Mouse (Mus musculus): ENCODE measurements around the gene Dvl1. TPM values are rescaled to one million over a fixed set of nuclear protein-coding genes. Genes with fewer than 3 reads are reported as not detected.

Dvl1 gene
- polyA plus RNA-seq (2015; fragmentation: Illumina TruSeq; extraction: RNeasy Lipid Tissue Mini Kit (QIAGEN cat#74804); ENCODE audit: low read depth, low replicate concordance): 77.2 TPM

DNA sequence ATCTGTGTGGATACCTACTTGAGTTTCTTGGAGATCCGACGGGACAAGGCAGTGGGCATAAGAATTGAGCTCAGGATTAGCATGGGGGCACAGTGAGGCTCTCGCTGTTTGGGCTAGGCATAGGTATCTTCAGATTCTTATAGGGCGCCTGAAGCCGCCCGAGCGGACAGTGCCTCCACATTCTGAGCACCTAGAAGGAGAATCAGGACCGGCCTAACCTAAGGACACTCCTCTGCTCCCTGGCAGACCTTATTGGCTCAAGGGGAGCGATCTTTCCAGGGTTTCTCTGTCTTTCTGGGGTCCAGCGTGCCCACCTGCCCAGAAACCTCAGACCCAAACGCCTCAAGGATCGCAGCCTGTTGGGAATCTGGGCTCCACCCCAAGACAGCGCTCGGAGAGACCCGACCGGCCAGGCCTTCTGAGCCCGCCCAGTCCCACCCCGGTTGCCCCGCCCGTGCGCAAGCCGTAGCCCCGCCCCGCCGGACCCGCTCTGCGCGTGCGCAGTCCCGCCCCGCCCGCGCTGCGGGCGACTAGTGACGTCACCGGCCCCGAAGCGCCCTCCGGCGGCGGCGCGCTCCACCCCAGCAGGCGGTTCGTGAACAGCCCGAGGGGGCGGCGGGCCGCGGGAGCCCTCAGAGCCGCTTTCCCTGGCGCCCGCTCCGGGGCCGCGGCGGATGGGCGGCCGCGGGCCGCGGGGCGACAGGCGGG lies at the start of gene Dvl1:
Dvl1 (plus strand) TSS at position 532 of the 708 bp plus-strand sequence.

DNA sequence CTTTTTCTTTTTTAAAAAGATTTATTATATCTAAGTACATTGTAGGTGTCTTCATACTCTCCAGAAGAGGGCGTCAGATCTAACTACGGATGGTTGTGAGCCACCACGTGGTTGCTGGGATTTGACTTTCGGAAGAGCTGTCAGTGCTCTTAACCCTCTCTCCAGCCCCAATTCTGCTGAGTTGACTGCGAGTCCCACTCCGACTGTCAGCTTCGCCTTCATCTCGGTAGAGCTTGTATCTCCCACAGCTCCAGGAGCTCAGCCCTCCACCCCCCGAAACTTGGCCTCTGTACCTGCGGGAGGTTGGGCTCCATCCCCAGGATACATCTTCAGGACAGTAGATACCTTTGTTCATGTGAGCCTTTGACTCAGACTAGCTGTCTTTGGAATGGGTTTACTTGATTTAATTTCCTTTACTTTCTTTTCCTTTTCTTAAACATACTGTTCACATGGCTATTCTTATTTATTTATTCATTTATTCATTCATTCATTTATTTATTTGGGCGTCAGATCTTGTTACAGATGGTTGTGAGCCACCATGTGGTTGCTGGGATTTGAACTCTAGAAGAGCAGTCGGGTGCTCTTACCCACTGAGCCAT lies 44.4 kb upstream of the Dvl1 start, which contains the start of gene Mrpl20:
Mrpl20 (plus strand) TSS at position 138 of the 599 bp plus-strand sequence.

DNA sequence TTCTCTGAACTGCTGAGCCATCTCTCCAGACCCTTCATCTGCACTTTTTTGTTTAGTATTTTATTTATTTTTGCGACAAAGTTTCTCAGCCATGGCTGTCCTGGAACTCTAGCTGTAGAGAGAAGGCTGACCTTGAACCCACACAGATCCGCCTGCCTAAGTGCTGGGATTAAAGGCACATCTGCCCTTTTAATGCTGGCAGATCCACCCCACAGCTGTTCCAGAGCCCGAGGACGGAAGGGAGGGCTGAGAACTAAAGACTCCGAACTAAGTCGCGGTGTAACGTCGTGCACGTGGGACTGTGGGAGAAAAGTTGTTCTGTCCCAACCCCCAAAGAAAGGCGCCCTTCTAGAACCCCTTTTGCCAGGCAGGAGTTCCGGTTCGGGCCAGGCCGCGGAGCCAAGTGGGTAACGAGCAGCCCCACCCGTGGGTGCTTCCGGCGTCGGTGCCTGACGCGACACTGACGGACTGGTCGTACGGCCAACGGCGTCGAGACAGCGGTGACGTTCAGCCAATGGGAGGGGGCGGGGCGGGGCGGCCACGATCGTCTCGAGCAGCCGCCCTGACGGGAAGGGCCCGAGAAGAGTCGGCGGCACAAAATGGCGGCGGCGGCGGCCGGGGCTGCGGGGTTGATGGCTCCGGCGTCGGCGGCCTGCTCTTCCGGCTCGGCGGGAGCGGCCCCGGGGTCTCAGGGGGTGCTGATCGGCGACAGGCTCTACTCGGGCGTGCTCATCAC lies 35.1 kb upstream of the Dvl1 start, which contains the start of gene Ccnl2:
Ccnl2 (plus strand) TSS at position 561 of the 736 bp plus-strand sequence.

DNA sequence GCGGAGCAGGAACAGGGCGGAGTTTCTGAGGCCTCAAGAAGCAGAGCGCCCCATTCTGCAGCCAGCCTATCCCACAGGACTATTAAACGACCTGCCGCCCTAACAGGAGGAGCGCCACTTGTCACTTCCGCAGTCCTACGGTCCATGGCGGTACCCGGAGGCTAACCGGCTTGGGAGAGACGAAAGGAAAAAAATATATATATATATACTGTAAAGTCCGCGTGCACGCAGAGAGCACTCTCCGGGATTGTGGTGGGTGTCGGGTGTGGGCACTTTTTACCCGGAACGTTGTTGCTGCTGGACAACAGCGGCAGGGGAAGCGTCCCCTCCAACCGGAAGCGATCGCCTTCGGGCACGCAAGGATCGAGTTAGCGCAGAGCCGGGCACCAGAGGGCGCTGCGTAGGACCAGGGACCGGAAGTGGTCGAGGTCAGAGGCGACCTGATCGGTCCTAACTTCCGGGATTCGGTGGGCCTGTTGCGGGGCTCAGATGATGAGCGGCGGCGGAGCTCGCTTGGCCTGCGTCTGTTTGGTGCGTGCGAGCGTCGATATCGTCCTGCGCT lies 15.9 kb upstream of the Dvl1 start, which contains the start of gene Aurkaip1:
Aurkaip1 (plus strand) TSS at position 68 of the 562 bp plus-strand sequence.

DNA sequence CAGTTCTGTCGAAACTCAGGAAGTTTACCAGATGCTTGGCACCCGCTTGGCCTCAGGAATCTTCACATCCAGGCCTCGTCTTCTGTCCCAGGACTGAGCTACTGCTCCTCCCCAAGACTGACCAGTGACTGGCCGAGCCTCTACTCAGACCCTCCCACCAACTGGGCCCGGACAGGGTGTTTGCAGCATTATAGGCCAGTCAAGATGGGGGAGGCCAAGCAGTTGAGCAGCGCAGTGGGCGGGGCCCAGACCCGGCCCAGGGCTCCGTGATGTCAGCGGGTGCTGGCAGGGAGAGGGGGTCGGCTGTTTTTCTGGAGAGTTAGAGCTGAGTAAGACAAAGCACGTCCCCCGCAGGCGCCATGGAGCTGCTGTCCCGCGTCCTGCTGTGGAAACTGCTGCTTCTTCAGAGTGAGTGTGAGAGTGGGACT lies 7.7 kb upstream of the Dvl1 start, which contains the start of gene Mxra8:
Mxra8 (plus strand) TSS at position 198 of the 428 bp plus-strand sequence.

DNA sequence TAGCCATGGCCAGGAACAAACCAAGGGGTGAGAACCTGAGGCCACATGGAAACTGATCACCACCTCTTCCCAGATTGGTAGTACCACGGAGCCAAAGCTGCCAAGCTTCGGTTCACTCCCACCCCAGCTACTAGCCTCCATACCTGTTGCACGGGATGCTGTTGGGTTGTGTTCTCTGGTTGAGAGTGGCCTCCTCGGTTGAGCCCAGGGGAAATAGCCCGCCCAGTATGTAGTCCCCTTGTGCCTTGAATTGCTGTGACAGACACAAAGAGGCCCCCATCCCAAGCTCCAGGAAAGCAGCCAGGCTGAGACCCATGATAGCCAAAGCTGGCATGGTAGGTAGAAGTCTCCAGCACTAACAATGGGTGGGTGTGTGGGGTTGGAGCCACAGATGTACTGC lies 15.8 kb downstream of the Dvl1 start, which contains the start of gene Tas1r3:
Tas1r3 (minus strand) TSS at position 362 of the 400 bp plus-strand sequence.

DNA sequence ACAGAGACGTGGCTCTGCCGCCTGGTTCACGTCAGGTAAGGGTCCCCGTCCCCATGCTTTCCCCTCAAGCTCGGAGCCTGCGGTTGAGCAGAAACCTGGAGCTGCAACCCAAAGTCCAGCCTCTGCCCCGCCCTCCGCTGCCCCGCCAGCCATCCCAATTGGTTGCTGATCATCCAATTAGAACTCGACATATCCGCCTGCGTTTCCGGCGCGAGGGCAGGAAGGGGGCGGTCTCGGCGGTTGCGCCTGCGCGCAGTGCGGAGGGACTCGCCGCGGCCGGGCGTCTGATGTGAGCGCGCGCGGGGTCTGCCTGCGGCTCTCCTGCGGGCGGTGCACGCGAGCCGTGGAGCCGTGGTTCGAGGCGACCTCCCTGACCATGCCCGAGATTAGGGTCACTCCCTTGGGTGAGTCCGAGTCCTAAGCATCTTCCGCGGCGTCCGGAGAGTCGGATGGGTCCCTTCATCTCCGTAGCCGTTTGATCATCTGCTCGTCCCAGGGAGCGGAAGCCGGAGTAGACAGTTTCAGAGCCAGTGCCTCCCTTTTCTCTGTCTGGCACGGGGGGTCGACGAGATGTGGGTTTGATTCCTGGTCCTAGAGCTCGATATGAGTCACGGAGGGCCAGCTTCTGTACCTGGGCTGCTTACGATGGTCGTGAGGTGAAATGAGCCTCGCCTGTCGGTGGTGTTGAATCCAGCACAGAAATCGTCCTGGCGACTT lies 22.3 kb downstream of the Dvl1 start, which contains the start of the genes Cptp and Ints11:
Cptp (minus strand) TSS at position 124 of the 717 bp plus-strand sequence.
Ints11 (plus strand) TSS at position 230 of the 717 bp plus-strand sequence.

DNA sequence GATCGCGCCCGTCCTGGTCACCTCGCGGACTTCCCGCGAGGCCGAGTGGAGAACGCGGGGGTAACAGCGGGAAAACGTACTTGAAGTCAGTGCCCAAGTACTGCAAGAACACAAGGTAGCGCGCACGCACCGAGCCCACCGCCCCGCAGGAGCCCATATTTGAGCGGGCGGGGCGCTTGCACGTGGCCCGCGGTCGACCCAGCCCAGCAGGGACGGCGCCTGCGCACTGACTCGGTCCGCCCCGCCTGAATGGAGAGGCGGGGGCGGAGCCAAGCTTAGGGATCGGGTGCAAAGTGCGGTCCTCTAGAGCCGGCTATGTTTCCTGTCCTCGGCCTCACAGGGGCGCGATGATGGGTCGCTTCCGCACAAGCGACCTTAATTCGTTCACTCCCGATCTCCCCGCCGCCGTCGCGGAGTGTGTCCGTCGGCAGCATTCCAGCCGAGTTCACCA lies 44.4 kb downstream of the Dvl1 start, which contains the start of the genes Pusl1 and Acap3:
Pusl1 (minus strand) TSS at position 231 of the 451 bp plus-strand sequence.
Acap3 (plus strand) TSS at position 272 of the 451 bp plus-strand sequence.

Other genes starting within 250 kb of the Dvl1 start
- gene Slc35e2, start 246.0 kb upstream of the Dvl1 start, polyA plus RNA-seq (2015; fragmentation: Illumina TruSeq; extraction: RNeasy Lipid Tissue Mini Kit (QIAGEN cat#74804); ENCODE audit: low read depth, low replicate concordance): 19.6 TPM
- 61.1 TPM for gene Cdk11b, start 222.5 kb upstream of the Dvl1 start, polyA plus RNA-seq (2015; fragmentation: Illumina TruSeq; extraction: RNeasy Lipid Tissue Mini Kit (QIAGEN cat#74804); ENCODE audit: low read depth, low replicate concordance)
- not detected for gene Gm10563, start 202.0 kb upstream of the Dvl1 start, polyA plus RNA-seq (2015; fragmentation: Illumina TruSeq; extraction: RNeasy Lipid Tissue Mini Kit (QIAGEN cat#74804); ENCODE audit: low read depth, low replicate concordance)
- 2.3 TPM for gene Mmp23, start 194.0 kb upstream of the Dvl1 start, polyA plus RNA-seq (2015; fragmentation: Illumina TruSeq; extraction: RNeasy Lipid Tissue Mini Kit (QIAGEN cat#74804); ENCODE audit: low read depth, low replicate concordance)
- gene Mib2, start 178.2 kb upstream of the Dvl1 start, polyA plus RNA-seq (2015; fragmentation: Illumina TruSeq; extraction: RNeasy Lipid Tissue Mini Kit (QIAGEN cat#74804); ENCODE audit: low read depth, low replicate concordance): 74.7 TPM
- 23.6 TPM for gene Fndc10, start 153.1 kb upstream of the Dvl1 start, polyA plus RNA-seq (2015; fragmentation: Illumina TruSeq; extraction: RNeasy Lipid Tissue Mini Kit (QIAGEN cat#74804); ENCODE audit: low read depth, low replicate concordance)
- gene Ssu72, start 142.6 kb upstream of the Dvl1 start, polyA plus RNA-seq (2015; fragmentation: Illumina TruSeq; extraction: RNeasy Lipid Tissue Mini Kit (QIAGEN cat#74804); ENCODE audit: low read depth, low replicate concordance): 141 TPM
- 47.3 TPM for gene Tmem240, start 112.6 kb upstream of the Dvl1 start, polyA plus RNA-seq (2015; fragmentation: Illumina TruSeq; extraction: RNeasy Lipid Tissue Mini Kit (QIAGEN cat#74804); ENCODE audit: low read depth, low replicate concordance)
- gene Atad3a, start 86.3 kb upstream of the Dvl1 start, polyA plus RNA-seq (2015; fragmentation: Illumina TruSeq; extraction: RNeasy Lipid Tissue Mini Kit (QIAGEN cat#74804); ENCODE audit: low read depth, low replicate concordance): 50.0 TPM
- gene Vwa1, start 72.7 kb upstream of the Dvl1 start, polyA plus RNA-seq (2015; fragmentation: Illumina TruSeq; extraction: RNeasy Lipid Tissue Mini Kit (QIAGEN cat#74804); ENCODE audit: low read depth, low replicate concordance): 23.2 TPM
- 62.7 TPM for gene Tmem88b, start 61.5 kb upstream of the Dvl1 start, polyA plus RNA-seq (2015; fragmentation: Illumina TruSeq; extraction: RNeasy Lipid Tissue Mini Kit (QIAGEN cat#74804); ENCODE audit: low read depth, low replicate concordance)
- gene Ankrd65, start 57.0 kb upstream of the Dvl1 start, polyA plus RNA-seq (2015; fragmentation: Illumina TruSeq; extraction: RNeasy Lipid Tissue Mini Kit (QIAGEN cat#74804); ENCODE audit: low read depth, low replicate concordance): not detected
- 214 TPM for gene Mrpl20, start 44.5 kb upstream of the Dvl1 start, polyA plus RNA-seq (2015; fragmentation: Illumina TruSeq; extraction: RNeasy Lipid Tissue Mini Kit (QIAGEN cat#74804); ENCODE audit: low read depth, low replicate concordance)
- 66.1 TPM for gene Ccnl2, start 34.9 kb upstream of the Dvl1 start, polyA plus RNA-seq (2015; fragmentation: Illumina TruSeq; extraction: RNeasy Lipid Tissue Mini Kit (QIAGEN cat#74804); ENCODE audit: low read depth, low replicate concordance)
- 148 TPM for gene Aurkaip1, start 16.1 kb upstream of the Dvl1 start, polyA plus RNA-seq (2015; fragmentation: Illumina TruSeq; extraction: RNeasy Lipid Tissue Mini Kit (QIAGEN cat#74804); ENCODE audit: low read depth, low replicate concordance)
- gene Mxra8, start 7.7 kb upstream of the Dvl1 start, polyA plus RNA-seq (2015; fragmentation: Illumina TruSeq; extraction: RNeasy Lipid Tissue Mini Kit (QIAGEN cat#74804); ENCODE audit: low read depth, low replicate concordance): 6.2 TPM
- gene Tas1r3, start 16.0 kb downstream of the Dvl1 start, polyA plus RNA-seq (2015; fragmentation: Illumina TruSeq; extraction: RNeasy Lipid Tissue Mini Kit (QIAGEN cat#74804); ENCODE audit: low read depth, low replicate concordance): 0.19 TPM
- 17.8 TPM for gene Cptp, start 22.0 kb downstream of the Dvl1 start, polyA plus RNA-seq (2015; fragmentation: Illumina TruSeq; extraction: RNeasy Lipid Tissue Mini Kit (QIAGEN cat#74804); ENCODE audit: low read depth, low replicate concordance)
- 36.3 TPM for gene Ints11, start 22.1 kb downstream of the Dvl1 start, polyA plus RNA-seq (2015; fragmentation: Illumina TruSeq; extraction: RNeasy Lipid Tissue Mini Kit (QIAGEN cat#74804); ENCODE audit: low read depth, low replicate concordance)
- 37.8 TPM for gene Pusl1, start 44.4 kb downstream of the Dvl1 start, polyA plus RNA-seq (2015; fragmentation: Illumina TruSeq; extraction: RNeasy Lipid Tissue Mini Kit (QIAGEN cat#74804); ENCODE audit: low read depth, low replicate concordance)
- gene Acap3, start 44.4 kb downstream of the Dvl1 start, polyA plus RNA-seq (2015; fragmentation: Illumina TruSeq; extraction: RNeasy Lipid Tissue Mini Kit (QIAGEN cat#74804); ENCODE audit: low read depth, low replicate concordance): 74.8 TPM
- gene Ube2j2, start 96.4 kb downstream of the Dvl1 start, polyA plus RNA-seq (2015; fragmentation: Illumina TruSeq; extraction: RNeasy Lipid Tissue Mini Kit (QIAGEN cat#74804); ENCODE audit: low read depth, low replicate concordance): 56.7 TPM
- 21.7 TPM for gene C1qtnf12, start 114.9 kb downstream of the Dvl1 start, polyA plus RNA-seq (2015; fragmentation: Illumina TruSeq; extraction: RNeasy Lipid Tissue Mini Kit (QIAGEN cat#74804); ENCODE audit: low read depth, low replicate concordance)
- 10.9 TPM for gene B3galt6, start 145.2 kb downstream of the Dvl1 start, polyA plus RNA-seq (2015; fragmentation: Illumina TruSeq; extraction: RNeasy Lipid Tissue Mini Kit (QIAGEN cat#74804); ENCODE audit: low read depth, low replicate concordance)
- gene Sdf4, start 145.5 kb downstream of the Dvl1 start, polyA plus RNA-seq (2015; fragmentation: Illumina TruSeq; extraction: RNeasy Lipid Tissue Mini Kit (QIAGEN cat#74804); ENCODE audit: low read depth, low replicate concordance): 237 TPM
- 2.8 TPM for gene Tnfrsf4, start 166.4 kb downstream of the Dvl1 start, polyA plus RNA-seq (2015; fragmentation: Illumina TruSeq; extraction: RNeasy Lipid Tissue Mini Kit (QIAGEN cat#74804); ENCODE audit: low read depth, low replicate concordance)
- gene Tnfrsf18, start 178.8 kb downstream of the Dvl1 start, polyA plus RNA-seq (2015; fragmentation: Illumina TruSeq; extraction: RNeasy Lipid Tissue Mini Kit (QIAGEN cat#74804); ENCODE audit: low read depth, low replicate concordance): not detected
- 0.48 TPM for gene Ttll10, start 212.0 kb downstream of the Dvl1 start, polyA plus RNA-seq (2015; fragmentation: Illumina TruSeq; extraction: RNeasy Lipid Tissue Mini Kit (QIAGEN cat#74804); ENCODE audit: low read depth, low replicate concordance)

All from brain, adult 10 weeks (tissue).